Mouse (Mus musculus) cerebellum, adult (tissue): ENCODE results near the gene Dhx16.

Experiments
- ATAC-seq: cut with Nextera tagmentation; 2 replicates; pipeline ENCODE4 v1.9.2; 2017; ENCODE audit warnings: mild to moderate bottlenecking, moderate library complexity, mixed read lengths; ENCODE audit not compliant: insufficient number of reproducible peaks, low FRiP score, low TSS enrichment

The Dhx16 gene

DNA sequence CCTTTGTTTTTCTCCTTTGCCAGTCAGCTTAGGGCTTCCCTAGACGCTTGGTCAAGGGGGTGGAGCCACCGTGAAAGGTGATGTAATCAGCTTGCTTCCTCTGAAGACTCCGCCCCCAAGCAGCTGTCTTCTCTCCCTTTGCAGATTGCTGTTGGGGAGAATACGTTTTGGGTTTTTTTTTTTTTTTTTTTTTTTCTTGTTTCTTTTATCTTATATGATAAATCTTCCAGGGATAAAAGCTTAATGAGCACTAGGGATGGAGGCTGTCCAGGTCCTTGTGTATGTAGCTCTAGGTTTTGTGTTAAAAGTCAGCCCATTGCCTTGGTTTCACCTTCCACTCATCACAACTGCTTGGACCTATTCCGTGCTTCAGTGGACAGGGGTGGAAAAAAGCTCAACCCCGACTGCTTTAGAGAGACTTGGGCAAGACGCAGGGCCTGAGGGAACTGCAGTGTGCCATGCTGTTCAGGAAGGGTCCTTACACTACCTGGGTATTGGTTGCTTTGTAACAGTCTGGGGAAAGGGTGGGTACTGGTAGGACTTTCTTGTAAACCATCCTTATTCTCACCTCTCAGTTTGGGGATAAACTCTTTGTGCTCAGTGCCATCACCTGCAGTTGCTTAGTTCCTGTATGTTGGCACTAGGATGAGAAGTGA lies 39.6 kb downstream of the Dhx16 start:
- peak; percentile 53; the same call in 1 of the 2 replicates for ATAC-seq

- ATAC-seq, result no peak
These were observed 40.3 kb downstream of the Dhx16 start for GRCm38 (mm10) chr17:35919864-35920301.

DNA sequence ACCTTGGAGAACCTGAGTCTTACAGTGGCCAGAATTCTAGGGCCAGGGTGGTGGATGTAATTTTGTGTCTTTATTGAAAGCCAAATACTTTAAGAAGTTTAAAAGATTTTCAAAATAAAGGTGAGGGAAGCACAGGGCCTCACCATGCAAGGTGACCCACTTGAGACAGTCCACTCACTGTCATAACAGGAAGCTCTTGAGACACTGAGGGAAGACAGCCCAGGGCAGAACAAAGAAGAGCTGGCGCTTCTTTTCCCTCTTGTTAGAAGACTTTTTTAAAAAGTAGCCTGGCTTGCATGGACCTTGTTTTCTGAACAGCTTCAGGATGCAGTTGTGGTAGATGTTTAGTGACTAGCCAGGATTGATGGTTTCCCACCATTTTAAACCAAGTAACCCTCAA lies 40.8 kb downstream of the Dhx16 start:
- ATAC-seq, result no peak

GRCm38 (mm10) chr17:35920862-35921562 lies 41.4 kb downstream of the Dhx16 start:
- ATAC-seq, result no peak

DNA sequence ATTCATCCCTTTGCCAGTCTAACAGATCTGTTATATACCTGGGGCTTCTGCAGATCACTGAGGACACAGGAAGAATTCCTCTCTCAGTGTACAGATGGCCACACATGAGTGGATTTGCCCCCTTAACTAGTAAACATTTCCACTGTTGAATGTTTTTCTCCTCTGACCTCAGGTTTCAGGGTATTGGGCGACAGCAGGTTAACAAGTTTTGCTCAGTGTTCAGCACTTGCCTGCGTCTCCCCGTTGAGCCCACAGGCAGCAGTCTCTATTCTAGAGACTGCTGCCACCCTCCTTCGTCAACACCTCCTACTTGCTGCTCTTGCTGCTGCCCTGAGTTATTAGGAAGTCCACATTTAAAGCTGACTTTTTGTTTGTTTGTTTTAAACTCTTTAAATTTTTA lies 42.1 kb downstream of the Dhx16 start:
- no peak for ATAC-seq

DNA sequence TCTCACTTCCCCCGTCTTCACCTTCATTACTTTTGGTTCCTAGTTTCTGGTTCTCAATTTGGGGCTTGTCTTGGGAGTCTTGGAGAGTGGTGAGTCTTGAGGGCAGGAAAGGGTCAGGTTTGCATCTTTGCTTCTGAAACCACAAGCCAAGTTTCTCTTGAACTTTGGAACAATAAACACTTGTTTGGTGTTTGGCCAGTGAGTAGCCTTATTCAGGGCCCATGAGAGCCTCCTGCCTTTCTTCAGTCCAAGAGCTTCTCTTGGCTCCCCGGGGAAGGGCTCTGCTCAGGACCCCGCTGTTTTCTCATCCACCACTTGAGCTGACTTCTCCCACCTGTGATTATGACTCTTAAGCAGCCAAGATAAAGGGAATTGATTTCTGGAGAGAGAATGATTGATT lies 42.9 kb downstream of the Dhx16 start:
- ATAC-seq, result no peak

DNA sequence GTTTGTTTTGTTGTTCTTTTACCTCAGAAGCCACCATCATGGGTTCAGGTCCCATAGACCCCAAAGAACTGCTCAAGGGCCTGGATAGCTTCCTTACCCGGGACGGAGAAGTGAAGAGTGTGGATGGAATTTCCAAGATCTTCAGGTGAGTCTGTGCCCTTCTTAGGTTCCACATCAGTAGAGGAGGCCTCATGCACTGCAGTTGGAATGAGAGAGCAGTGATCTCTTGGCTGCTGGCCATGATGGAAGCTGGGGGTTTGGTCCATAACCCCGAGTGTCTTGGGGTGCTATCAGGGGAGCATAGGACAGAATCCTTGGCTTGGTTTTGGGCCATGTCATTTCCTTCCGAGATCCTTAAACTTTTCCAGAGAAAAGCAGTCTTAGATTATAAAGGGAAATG lies 43.7 kb downstream of the Dhx16 start:
- no peak for ATAC-seq

GRCm38 (mm10) chr17:35927471-35927870 lies 47.9 kb downstream of the Dhx16 start:
- no peak for ATAC-seq

DNA sequence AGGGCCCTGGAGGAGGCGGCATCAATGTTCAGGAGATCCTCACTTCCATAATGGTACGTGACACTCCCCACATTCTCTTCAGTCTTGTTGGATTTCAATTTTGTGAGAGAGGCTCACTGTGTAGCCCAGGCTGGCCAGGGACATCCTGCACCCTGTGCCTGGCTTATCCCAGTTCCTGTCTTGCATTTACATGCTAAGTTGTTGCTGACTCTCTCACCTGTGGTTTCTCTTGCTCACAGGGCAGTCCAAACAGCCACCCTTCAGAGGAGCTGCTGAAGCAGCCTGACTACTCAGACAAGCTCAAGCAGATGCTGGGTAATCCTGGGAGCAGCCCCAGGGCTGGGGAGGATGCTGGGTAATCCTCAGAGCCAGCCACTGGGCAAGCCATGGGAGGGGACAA lies 49.9 kb downstream of the Dhx16 start:
- no peak for ATAC-seq

DNA sequence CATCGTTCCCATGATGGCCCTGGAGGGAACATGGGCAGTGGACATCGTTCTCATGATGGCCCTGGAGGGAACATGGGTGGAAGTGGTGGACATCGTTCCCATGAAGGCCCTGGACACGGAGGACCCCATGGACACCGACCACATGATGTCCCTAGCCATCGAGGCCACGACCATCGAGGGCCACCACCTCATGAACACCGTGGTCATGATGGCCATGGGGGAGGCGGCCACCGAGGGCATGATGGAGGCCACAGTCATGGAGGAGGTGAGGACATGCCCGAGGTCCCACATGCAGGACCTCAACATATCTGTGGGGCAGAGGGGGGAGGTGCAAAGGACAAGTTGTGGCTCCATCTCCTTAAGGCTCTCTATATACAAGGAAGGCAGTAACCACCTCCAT lies 51.0 kb downstream of the Dhx16 start:
- no peak; the same call in 1 of the 2 replicates for ATAC-seq

DNA sequence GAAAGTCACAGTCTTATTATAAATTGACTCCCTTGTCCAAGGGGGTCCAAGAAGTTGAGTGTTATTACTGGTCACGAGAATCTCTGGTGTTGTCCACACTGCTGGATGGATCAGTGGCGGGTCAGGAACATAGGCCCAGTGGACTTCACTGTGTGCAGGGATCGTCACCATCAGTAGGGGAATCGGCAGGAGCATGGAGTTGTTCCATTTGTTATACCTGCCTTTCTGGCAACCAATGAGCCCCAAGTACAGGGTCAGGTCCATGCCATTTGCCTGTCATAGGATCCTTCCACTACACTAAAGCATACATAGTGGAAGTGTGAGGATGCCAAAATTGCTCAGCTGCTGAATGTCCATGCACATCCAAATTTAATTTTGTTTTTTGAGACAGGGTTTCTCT lies 53.0 kb downstream of the Dhx16 start:
- ATAC-seq, result no peak

GRCm38 (mm10) chr17:35935763-35936162 lies 56.1 kb downstream of the Dhx16 start:
- peak; percentile 56; the same call in 1 of the 2 replicates for ATAC-seq

- ATAC-seq, result no peak; the same call in 1 of the 2 replicates
These were observed 58.2 kb downstream of the Dhx16 start for GRCm38 (mm10) chr17:35937700-35938348.

- no peak for ATAC-seq
These were observed 59.5 kb downstream of the Dhx16 start for GRCm38 (mm10) chr17:35939108-35939507.

DNA sequence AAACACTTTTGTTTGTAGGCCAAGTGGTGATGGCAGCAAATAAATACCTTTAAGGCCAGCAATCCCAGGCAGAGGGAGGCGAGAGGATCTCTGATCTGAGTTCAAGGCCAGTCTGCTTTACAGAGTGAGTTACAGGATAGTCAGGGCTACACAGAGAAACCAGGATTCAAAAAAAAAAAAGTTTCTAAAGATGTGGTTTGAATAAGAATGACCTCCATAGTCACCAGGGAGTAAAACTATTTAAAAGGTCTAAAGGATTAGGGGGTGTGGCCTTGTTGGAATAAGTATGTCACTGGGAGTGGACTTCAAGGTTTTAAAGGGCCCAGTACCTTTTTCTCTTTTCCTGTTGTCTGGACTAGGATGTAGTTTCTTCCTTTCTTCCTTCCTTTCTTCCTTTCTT lies 60.3 kb downstream of the Dhx16 start:
- no peak for ATAC-seq
